Mouse (Mus musculus) kidney, postnatal 0 days (tissue): ENCODE results near the gene Gm20920. TPM values are rescaled to one million over a fixed set of nuclear protein-coding genes. Genes with fewer than 3 reads are reported as not detected.
"Not testable (repeated sequence)": the region's sequence is repeated elsewhere in the genome, so short reads cannot be mapped to it uniquely, and the experiment has no call there.

Source experiments
- ATAC-seq: fragments of 200-750 bp; cut with Nextera tagmentation; replicated peaks from 2 replicates; pipeline ENCODE4 v1.8.0; 2017; ENCODE audit warnings: low read depth, moderate number of reproducible peaks, moderate TSS enrichment, moderate library complexity; ENCODE audit not compliant: low FRiP score
- DNase-seq: peaks from one replicate; pipeline ENCODE4 v3.0.0-alpha.2; 2016; ENCODE audit warnings: low spot score
- H3K27ac ChIP-seq: fragments of 300-500 bp; sonication (generic); 2 replicates; pipeline ENCODE4 v1.5.1; 2014; ENCODE audit warnings: mild to moderate bottlenecking
- H3K27me3 ChIP-seq: fragments of 300-500 bp; sonication (generic); 2 replicates; pipeline ENCODE4 v1.6.1; 2014; ENCODE audit warnings: low read length, mixed read lengths; ENCODE audit not compliant: insufficient read depth
- H3K36me3 ChIP-seq: fragments of 300-500 bp; sonication (generic); 2 replicates; pipeline ENCODE4 v1.6.1; 2014; ENCODE audit warnings: low read length, mixed read lengths; ENCODE audit not compliant: insufficient read depth
- H3K4me1 ChIP-seq: fragments of 300-500 bp; sonication (generic); replicated peaks from 2 replicates; pipeline ENCODE4 v1.6.1; 2014; ENCODE audit warnings: antibody characterized with exemption, low read length, mixed read lengths; ENCODE audit not compliant: insufficient read depth
- H3K4me2 ChIP-seq: fragments of 300-500 bp; sonication (generic); 2 replicates; pipeline ENCODE4 v1.6.1; 2014; ENCODE audit warnings: mild to moderate bottlenecking, low read length, moderate library complexity, mixed read lengths
- H3K4me3 ChIP-seq: fragments of 300-500 bp; sonication (generic); replicated peaks from 2 replicates; pipeline ENCODE4 v1.5.1; 2014; ENCODE audit warnings: low read depth, low read length
- H3K9ac ChIP-seq: fragments of 300-500 bp; sonication (generic); 2 replicates; pipeline ENCODE4 v1.6.1; 2014; ENCODE audit warnings: low read depth, low read length
- H3K9me3 ChIP-seq: fragments of 300-500 bp; sonication (generic); replicated peaks from 2 replicates; pipeline ENCODE4 v1.6.1; 2016; ENCODE audit warnings: low read length, inconsistent platforms, mixed read lengths
- WGBS: fragments of 180-500 bp; shearing (Covaris S2); extraction: QIAGEN DNeasy Blood & Tissue Kit; methylation state at CpG from one replicate; pipeline ENCODE4 v1.1.7; 2014; 5-methylcytosine and 5-hydroxymethylcytosine counted together
- polyA plus RNA-seq: library from polyadenylated mRNA; unstranded; fragments of >200 nt; fragmentation: Nextera tagmentation; extraction: Ambion mirVana; gene quantifications from 2 replicates; pipeline ENCODE4 v1.2.1, GENCODE M21; 2015

Gm20920 gene
- not detected in 2 replicates for polyA plus RNA-seq

- not testable (repeated sequence) for H3K9ac ChIP-seq, H3K27ac ChIP-seq, ATAC-seq, H3K36me3 ChIP-seq, H3K4me3 ChIP-seq, H3K4me2 ChIP-seq, H3K4me1 ChIP-seq, H3K27me3 ChIP-seq, DNase-seq, H3K9me3 ChIP-seq
- no CpG with 5 or more reads among the region's 6 CpGs for WGBS
Measured at GRCm38 (mm10) chrY:51851820-51852219, at the start of gene Gm20920. Gene Gm20920 (plus strand): TSS chrY:51852120.
